Mouse (Mus musculus) brown adipose tissue, adult 24 weeks (tissue): Measurements from ENCODE around the gene Gm867. TPM values are rescaled to one million over a fixed set of nuclear protein-coding genes. Genes with fewer than 3 reads are reported as not detected.

Source experiments
- H3K27ac ChIP-seq: fragments of 200-500 bp; replicated peaks from 2 replicates; pipeline ENCODE4 v1.5.1; 2012; ENCODE audit warnings: low read depth, mild to moderate bottlenecking, low read length
- H3K4me1 ChIP-seq: fragments of 200-500 bp; 2 replicates; pipeline ENCODE4 v1.6.1; 2012; ENCODE audit warnings: low read length, mixed read lengths; ENCODE audit not compliant: control insufficient read depth, insufficient read depth, insufficient read length
- H3K4me3 ChIP-seq: fragments of 200-500 bp; 2 replicates; pipeline ENCODE4 v1.5.1; 2012; ENCODE audit warnings: low read depth, mild to moderate bottlenecking, low read length, moderate library complexity; ENCODE audit not compliant: insufficient read depth
- polyA plus RNA-seq: library from polyadenylated mRNA; stranded (reverse); fragments of >200 nt; gene quantifications from 2 replicates; pipeline ENCODE4 v1.2.4, GENCODE M21; 2012; ENCODE audit not compliant: missing spikeins, insufficient read depth, insufficient read length

Gm867 gene
- polyA plus RNA-seq = not detected in 2 replicates

- H3K4me3 ChIP-seq = no peak within 1 kb of the TSS
- peaks cover 5% of the 10 kb centered on the region; the same call in 1 of the 2 replicates for H3K4me1 ChIP-seq
- H3K27ac ChIP-seq = no peak within 1 kb of the TSS; the same call in 1 of the 2 replicates
Observed at GRCm38 (mm10) chr10:75940520-75940919, at the start of gene Gm867. Gene Gm867, minus strand, starts transcription at chr10:75940672.

DNA sequence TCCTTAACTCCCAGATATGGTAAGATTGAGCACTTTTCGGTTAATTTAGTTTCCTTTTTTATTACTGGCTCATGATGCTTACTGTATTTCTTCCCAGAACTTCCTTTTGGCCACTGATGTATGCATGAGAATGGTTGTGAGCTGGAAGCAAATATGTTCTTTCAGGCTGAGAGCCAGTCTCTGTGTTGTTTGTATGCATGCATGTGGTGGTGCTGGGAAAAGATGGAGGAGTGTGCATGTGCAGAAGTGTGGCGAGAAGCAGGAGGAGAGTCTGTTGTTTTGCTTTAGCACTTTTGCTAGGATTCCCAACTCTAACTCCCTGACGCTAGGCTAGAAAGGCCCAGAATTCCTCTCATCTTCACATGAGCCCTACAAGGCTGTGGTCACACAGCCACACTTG lies 39.0 kb upstream of the Gm867 start:
- Histone ChIP-seq H3K27ac (no peak overlapping the region), H3K4me3 (no peak overlapping the region), H3K4me1 (no peaks in the 10 kb centered on the region)

DNA sequence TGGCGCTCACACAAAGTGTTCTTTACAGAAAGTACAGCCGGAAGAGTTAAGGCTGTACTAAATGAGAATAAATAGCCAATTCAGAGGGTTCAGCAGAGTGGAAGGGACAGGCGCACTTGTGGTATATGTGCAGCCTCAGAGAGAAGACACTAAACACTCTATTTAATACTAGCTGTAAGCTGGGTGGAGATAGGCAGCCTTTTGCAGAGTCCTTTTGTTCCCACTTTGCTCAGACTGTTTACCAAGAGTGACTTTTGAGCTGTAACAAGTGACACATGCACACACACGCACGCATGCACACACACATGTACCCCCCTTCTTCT lies 38.3 kb upstream of the Gm867 start:
- no peaks in the 10 kb centered on the region for H3K4me1 ChIP-seq
- no peak overlapping the region for H3K4me3 ChIP-seq
- H3K27ac ChIP-seq = no peak overlapping the region

DNA sequence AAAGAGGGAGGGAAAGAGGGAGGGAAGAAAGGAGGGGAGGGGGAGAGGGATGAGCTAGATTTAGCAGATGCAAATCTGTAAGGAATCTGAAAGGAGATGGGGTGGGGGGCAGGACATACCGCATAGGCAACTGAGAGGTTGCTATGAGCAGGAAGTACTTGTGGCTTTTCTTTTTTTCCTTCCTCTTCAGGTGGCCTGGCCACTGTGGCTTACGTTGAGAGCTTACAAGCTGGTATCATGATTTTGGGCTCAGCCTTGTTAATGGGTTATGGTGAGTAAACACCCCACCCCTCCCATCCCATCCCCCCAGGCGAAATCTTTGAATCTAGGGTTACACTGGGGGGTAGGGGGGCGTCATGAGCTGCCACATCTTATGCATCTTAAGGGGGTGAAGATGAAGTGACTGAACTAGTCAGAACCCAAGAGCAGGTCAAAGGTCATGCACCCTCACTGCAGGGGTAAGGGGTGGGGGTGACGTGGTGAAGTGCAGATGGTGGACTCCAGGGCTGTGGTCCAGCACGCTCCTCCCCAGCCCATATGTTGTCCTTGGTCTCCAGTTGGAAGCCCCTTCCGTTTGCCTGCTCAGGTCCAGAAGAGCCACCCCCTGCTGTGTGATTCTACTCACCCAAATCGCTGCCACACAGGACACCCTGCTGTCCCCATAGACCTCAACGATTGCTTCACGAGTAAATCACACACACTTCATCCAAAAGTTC lies 37.8 kb upstream of the Gm867 start:
- Histone ChIP-seq H3K27ac (no peak overlapping the region), H3K4me3 (no peak overlapping the region), H3K4me1 (no peaks in the 10 kb centered on the region)

DNA sequence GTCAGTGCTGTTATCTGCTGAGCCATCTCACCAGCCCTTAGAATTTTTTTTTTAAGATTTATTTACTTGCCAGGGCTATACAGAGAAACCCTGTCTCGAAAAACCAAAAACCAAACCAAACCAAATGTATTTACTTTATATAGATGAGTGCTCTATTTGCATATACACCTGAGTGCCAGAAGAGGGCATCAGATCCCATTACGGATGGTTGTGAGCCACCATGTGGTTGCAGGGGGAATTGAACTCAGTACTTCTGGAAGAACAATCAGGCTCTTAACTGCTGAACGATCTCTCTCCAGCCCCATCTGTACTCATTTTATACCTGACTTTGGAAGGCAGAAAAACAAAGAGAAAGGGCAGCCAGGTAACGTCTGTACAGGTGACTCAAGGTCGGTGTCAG lies 34.7 kb upstream of the Gm867 start:
- no peak overlapping the region for H3K4me3 ChIP-seq
- H3K4me1 ChIP-seq = no peaks in the 10 kb centered on the region
- no peak overlapping the region for H3K27ac ChIP-seq

- H3K27ac ChIP-seq = no peak overlapping the region
- H3K4me3 ChIP-seq = no peak overlapping the region
- H3K4me1 ChIP-seq = no peaks in the 10 kb centered on the region
Observed at GRCm38 (mm10) chr10:75973846-75974245, 33.4 kb upstream of the Gm867 start.

- peaks cover 2% of the 10 kb centered on the region for H3K4me1 ChIP-seq
- H3K4me3 ChIP-seq = 0 out of 2 replicates have a peak within 1 kb of the TSS, but pooled peaks have one; percentile 22
- no peak within 1 kb of the TSS for H3K27ac ChIP-seq
Observed at GRCm38 (mm10) chr10:75954381-75954811, 13.9 kb upstream of the Gm867 start, which contains the start of gene Gm5134. Gene Gm5134, plus strand, starts transcription at chr10:75954514.

GRCm38 (mm10) chr10:75951424-75952050 lies 11.1 kb upstream of the Gm867 start:
- peak overlapping the region; percentile 51 for H3K4me3 ChIP-seq
- no peak overlapping the region for H3K27ac ChIP-seq
- H3K4me1 ChIP-seq = peaks cover 2% of the 10 kb centered on the region

DNA sequence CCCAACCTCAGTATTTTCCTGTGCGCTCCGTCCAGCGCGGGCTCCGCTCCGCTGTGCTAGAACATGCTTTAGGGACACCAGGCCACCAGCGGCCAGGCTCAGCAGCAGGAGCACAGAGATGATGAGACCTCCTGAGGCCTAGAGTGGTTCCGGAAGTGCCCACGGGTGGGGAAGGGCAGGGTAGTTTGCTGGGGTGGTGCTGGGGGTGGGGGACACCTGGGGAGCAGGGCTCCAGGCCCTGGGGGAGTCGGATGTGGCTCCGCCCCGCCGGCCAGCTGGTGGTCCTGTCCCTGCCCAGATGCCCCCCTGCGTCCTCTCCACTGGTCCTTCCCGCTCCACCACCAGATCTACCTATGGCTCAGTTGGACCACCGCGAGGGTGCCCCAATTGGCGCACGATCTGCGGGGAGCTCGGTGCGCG lies 10.3 kb upstream of the Gm867 start:
- peaks cover 2% of the 10 kb centered on the region for H3K4me1 ChIP-seq
- H3K4me3 ChIP-seq = peak overlapping the region; percentile 51
- H3K27ac ChIP-seq = no peak overlapping the region

GRCm38 (mm10) chr10:75949053-75950045 lies 8.9 kb upstream of the Gm867 start:
- H3K4me1 ChIP-seq = peaks cover 2% of the 10 kb centered on the region
- no peak overlapping the region for H3K4me3 ChIP-seq
- no peak overlapping the region; the same call in 1 of the 2 replicates for H3K27ac ChIP-seq

DNA sequence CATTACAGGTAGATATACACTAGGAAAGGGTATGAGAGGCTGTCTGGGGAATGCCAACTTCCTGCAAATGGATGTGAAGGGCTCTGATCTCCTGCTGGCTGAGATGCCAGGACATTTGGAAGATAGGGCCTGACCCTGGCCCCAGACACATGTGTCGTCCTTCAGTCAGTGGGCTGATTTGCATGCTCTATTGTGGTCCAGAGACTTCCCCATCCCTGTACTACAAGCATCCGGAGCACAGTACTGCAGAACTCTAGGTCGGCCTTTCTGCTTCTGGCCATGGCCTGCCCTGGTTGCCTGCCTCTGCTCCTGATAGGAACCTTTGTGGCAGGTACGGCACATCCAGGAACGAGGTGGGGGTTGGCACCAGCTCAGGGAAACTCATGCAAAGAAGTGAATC lies 7.6 kb upstream of the Gm867 start:
- Histone ChIP-seq H3K4me3 (no peak overlapping the region), H3K27ac (no peak overlapping the region), H3K4me1 (peaks cover 7% of the 10 kb centered on the region)

GRCm38 (mm10) chr10:75945896-75946295 lies 5.4 kb upstream of the Gm867 start:
- Histone ChIP-seq H3K4me1 (peaks cover 7% of the 10 kb centered on the region), H3K4me3 (no peak overlapping the region), H3K27ac (no peak overlapping the region)

- Histone ChIP-seq H3K27ac (no peak overlapping the region), H3K4me1 (peaks cover 5% of the 10 kb centered on the region; the same call in 1 of the 2 replicates), H3K4me3 (no peak overlapping the region)
Observed at GRCm38 (mm10) chr10:75945213-75945612, 4.7 kb upstream of the Gm867 start.

GRCm38 (mm10) chr10:75944066-75944772 lies 3.7 kb upstream of the Gm867 start:
- peak overlapping the region; percentile 59 for H3K27ac ChIP-seq
- no peak overlapping the region for H3K4me3 ChIP-seq
- H3K4me1 ChIP-seq = peaks cover 5% of the 10 kb centered on the region; the same call in 1 of the 2 replicates
